28 mouse cellular contexts compared by ENCODE assay signal in genomic region chr15:22969424-22969823, GRCm38 (mm10).
DNase-seq lines count a peak whose midpoint lies in the region; ATAC-seq and TF ChIP-seq lines count a peak whose summit lies in the region.
"Had no signal": no experiment of that assay in that cellular context is flagged by ENCODE, and none has a peak within 500 bp of the region (broad histone marks: within the 10 kb centered on the region; RNA-seq: fewer than 3 reads in every experiment).

No protein-coding gene starts in this region.

- intact Hi-C loops in left cerebral cortex, postnatal 25 days (cut with DNase I), result loop anchor here (5.0 kb wide), 1 partner anchor 57 kb away; no protein-coding TSS in a partner anchor

- no peak overlapping the region for H3K4me2 ChIP-seq in forebrain, postnatal 0 days (ENCODE audit: low read depth)
- H3K4me2 ChIP-seq in forebrain, embryonic 15.5 days (replicated peaks), result no peak overlapping the region
- no peak overlapping the region for H3K4me2 ChIP-seq in midbrain, embryonic 14.5 days (ENCODE audit: low read length)
- H3K4me2 ChIP-seq in midbrain, embryonic 15.5 days, result no peak overlapping the region
- H3K4me2 ChIP-seq: embryonic facial prominence, embryonic 15.5 days; heart, embryonic 12.5 days; intestine, embryonic 15.5 days; limb, embryonic 12.5 days; liver, embryonic 11.5 days had no signal

- no peak for TF ChIP-seq CTCF in forebrain, postnatal 0 days (IDR thresholded peaks at IDR 0.05; ENCODE audit: low read depth)

- H3K36me3 ChIP-seq in forebrain, postnatal 0 days (ENCODE audit: insufficient read depth), result no peaks in the 10 kb centered on the region
- H3K36me3 ChIP-seq in forebrain, embryonic 15.5 days, result no peaks in the 10 kb centered on the region
- H3K36me3 ChIP-seq in midbrain, embryonic 14.5 days (ENCODE audit: control insufficient read depth, insufficient read depth, low read length), result no peaks in the 10 kb centered on the region
- no peaks in the 10 kb centered on the region for H3K36me3 ChIP-seq in midbrain, embryonic 15.5 days (replicated peaks)
- H3K36me3 ChIP-seq: embryonic facial prominence, embryonic 15.5 days; heart, embryonic 12.5 days; hindbrain, embryonic 10.5 days; intestine, embryonic 15.5 days; limb, embryonic 12.5 days; midbrain, embryonic 10.5 days had no signal

- H3K4me3 ChIP-seq in forebrain, postnatal 0 days (ENCODE audit: low read depth, low read length), result no peak overlapping the region
- H3K4me3 ChIP-seq in forebrain, embryonic 15.5 days, result no peak overlapping the region
- no peak overlapping the region for H3K4me3 ChIP-seq in midbrain, embryonic 14.5 days (replicated peaks; ENCODE audit: low read depth, low read length)
- no peak overlapping the region for H3K4me3 ChIP-seq in midbrain, embryonic 15.5 days
- H3K4me3 ChIP-seq: embryonic facial prominence, embryonic 15.5 days; heart, embryonic 12.5 days; hindbrain, embryonic 10.5 days; intestine, embryonic 15.5 days; limb, embryonic 12.5 days; midbrain, embryonic 10.5 days had no signal

- no peak for ATAC-seq in forebrain, postnatal 0 days
- ATAC-seq in forebrain, embryonic 15.5 days (replicated peaks), result no peak
- no peak for ATAC-seq in midbrain, embryonic 14.5 days (ENCODE audit: low FRiP score, low TSS enrichment)
- no peak for ATAC-seq in midbrain, embryonic 15.5 days (replicated peaks)
- ATAC-seq in monocyte, adult 5-6 weeks (replicated peaks; ENCODE audit: insufficient number of reproducible peaks, low FRiP score, low TSS enrichment, poor library complexity, severe bottlenecking), result no peak
- ATAC-seq: forebrain, embryonic 14.5 days; hindbrain, embryonic 16.5 days; intestine, embryonic 15.5 days; liver, postnatal 0 days; lung, postnatal 0 days had no signal

- DNase-seq in forebrain, postnatal 0 days, result peak; percentile 45
- peak; percentile 9 for DNase-seq in midbrain, embryonic 14.5 days
- peak; percentile 27 to 65 for DNase-seq in left cerebral cortex, postnatal 25 days (ENCODE audit: low spot score in 2 of 2)
- peak; percentile 13 for DNase-seq in right cerebral cortex, postnatal 4 days
- no peak for DNase-seq in ovary, postnatal 14 days (ENCODE audit: low spot score)
- DNase-seq: adrenal gland, postnatal 36 days; cerebellum, adult 2 months; cerebellum, postnatal 25 days; heart, postnatal 10 days; kidney, adult 8-10 months; kidney, postnatal 14 days; layer of hippocampus, postnatal 36 days; liver, postnatal 0 days; spleen, adult 18-20 months; thymus, postnatal 25 days had no signal

- WGBS in forebrain, postnatal 0 days, result 50% methylated on average over 11 of the region's 11 CpGs
- 67% methylated on average over 11 of the region's 11 CpGs for WGBS in forebrain, embryonic 15.5 days
- 75% methylated on average over 11 of the region's 11 CpGs for WGBS in midbrain, embryonic 14.5 days
- WGBS in midbrain, embryonic 15.5 days, result 70% methylated on average over 11 of the region's 11 CpGs

- H3K9ac ChIP-seq in forebrain, postnatal 0 days, result no peak overlapping the region
- no peak overlapping the region for H3K9ac ChIP-seq in forebrain, embryonic 15.5 days (replicated peaks)
- no peak overlapping the region for H3K9ac ChIP-seq in midbrain, embryonic 14.5 days (replicated peaks; ENCODE audit: low read length)
- H3K9ac ChIP-seq in midbrain, embryonic 15.5 days, result no peak overlapping the region
- H3K9ac ChIP-seq: embryonic facial prominence, embryonic 15.5 days; heart, embryonic 12.5 days; intestine, embryonic 15.5 days; limb, embryonic 12.5 days; liver, postnatal 0 days had no signal

- no peaks in the 10 kb centered on the region for H3K4me1 ChIP-seq in forebrain, postnatal 0 days (ENCODE audit: insufficient read depth)
- no peaks in the 10 kb centered on the region for H3K4me1 ChIP-seq in forebrain, embryonic 15.5 days
- H3K4me1 ChIP-seq in midbrain, embryonic 14.5 days (ENCODE audit: control insufficient read depth, insufficient read depth, low read length), result no peaks in the 10 kb centered on the region
- H3K4me1 ChIP-seq in midbrain, embryonic 15.5 days, result no peaks in the 10 kb centered on the region
- H3K4me1 ChIP-seq: embryonic facial prominence, embryonic 15.5 days; heart, embryonic 12.5 days; hindbrain, embryonic 10.5 days; intestine, embryonic 15.5 days; limb, embryonic 12.5 days; midbrain, embryonic 10.5 days had no signal

- no peaks in the 10 kb centered on the region for H3K9me3 ChIP-seq in forebrain, postnatal 0 days (ENCODE audit: low read length)
- H3K9me3 ChIP-seq in forebrain, embryonic 15.5 days, result no peaks in the 10 kb centered on the region
- no peaks in the 10 kb centered on the region for H3K9me3 ChIP-seq in midbrain, embryonic 14.5 days (ENCODE audit: control insufficient read depth, low read length)
- no peaks in the 10 kb centered on the region for H3K9me3 ChIP-seq in midbrain, embryonic 15.5 days
- H3K9me3 ChIP-seq: embryonic facial prominence, embryonic 15.5 days; heart, embryonic 12.5 days; hindbrain, embryonic 10.5 days; intestine, embryonic 15.5 days; limb, embryonic 12.5 days; midbrain, embryonic 10.5 days had no signal

- H3K27me3 ChIP-seq in forebrain, postnatal 0 days (ENCODE audit: insufficient read depth, low read length), result no peaks in the 10 kb centered on the region
- no peaks in the 10 kb centered on the region for H3K27me3 ChIP-seq in forebrain, embryonic 15.5 days
- no peaks in the 10 kb centered on the region for H3K27me3 ChIP-seq in midbrain, embryonic 14.5 days (ENCODE audit: control insufficient read depth, insufficient read depth, low read length)
- H3K27me3 ChIP-seq in midbrain, embryonic 15.5 days (replicated peaks), result no peaks in the 10 kb centered on the region
- H3K27me3 ChIP-seq: embryonic facial prominence, embryonic 15.5 days; heart, embryonic 12.5 days; intestine, embryonic 15.5 days; limb, embryonic 12.5 days had no signal

- 0 out of 2 replicates have a peak overlapping the region, but pooled peaks have one; percentile 21 for H3K27ac ChIP-seq in forebrain, postnatal 0 days (ENCODE audit: low read depth, low read length)
- no peak overlapping the region for H3K27ac ChIP-seq in forebrain, embryonic 15.5 days (replicated peaks)
- H3K27ac ChIP-seq in midbrain, embryonic 14.5 days (replicated peaks; ENCODE audit: low read depth, low read length), result no peak overlapping the region
- H3K27ac ChIP-seq in midbrain, embryonic 15.5 days, result no peak overlapping the region
- H3K27ac ChIP-seq: embryonic facial prominence, embryonic 15.5 days; hindbrain, embryonic 10.5 days; intestine, embryonic 15.5 days; limb, embryonic 12.5 days; midbrain, embryonic 10.5 days had no signal
